Mouse (Mus musculus): Measurements from ENCODE around the gene Gm20458. TPM values are rescaled to one million over a fixed set of nuclear protein-coding genes. Genes with fewer than 3 reads are reported as not detected.

Gm20458 gene
- polyA plus RNA-seq, 1 experiment from 2014 or later: 7.7 TPM

DNA sequence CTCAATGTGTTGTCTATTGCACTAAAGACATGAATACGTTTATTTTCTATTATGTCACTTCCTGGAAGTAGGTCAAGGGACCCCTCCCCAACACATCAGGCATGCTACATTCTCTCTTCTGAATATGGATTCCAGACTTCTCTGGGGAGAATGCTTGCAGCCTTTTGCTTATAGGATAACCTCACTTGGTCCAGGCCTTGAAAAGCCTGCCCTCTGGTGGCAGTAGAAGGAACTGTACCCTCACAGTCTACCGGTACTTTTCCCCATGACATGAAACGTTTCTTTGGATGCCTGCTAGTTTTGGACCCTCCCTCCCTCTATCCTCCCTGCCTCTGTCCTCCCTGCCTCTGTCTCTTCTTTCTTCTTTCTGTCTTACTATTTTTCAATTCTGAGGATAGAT is 70.4 kb downstream of the Gm20458 start:
- ATAC-seq (replicated peaks; ENCODE audit: low FRiP score): 0 out of 2 replicates have a peak, but pooled peaks have one; percentile 33
- Histone ChIP-seq H3K27ac (no peak overlapping the region), H3K4me2 (no peak overlapping the region), H3K27me3 (no peaks in the 10 kb centered on the region), H3K9ac (no peak overlapping the region), H3K9me3 (replicated peaks) (no peaks in the 10 kb centered on the region), H3K36me3 (no peaks in the 10 kb centered on the region), H3K4me3 (replicated peaks) (no peak overlapping the region), H3K4me1 (no peaks in the 10 kb centered on the region)
- WGBS: 7% methylated on average over 3 of the region's 3 CpGs

DNA sequence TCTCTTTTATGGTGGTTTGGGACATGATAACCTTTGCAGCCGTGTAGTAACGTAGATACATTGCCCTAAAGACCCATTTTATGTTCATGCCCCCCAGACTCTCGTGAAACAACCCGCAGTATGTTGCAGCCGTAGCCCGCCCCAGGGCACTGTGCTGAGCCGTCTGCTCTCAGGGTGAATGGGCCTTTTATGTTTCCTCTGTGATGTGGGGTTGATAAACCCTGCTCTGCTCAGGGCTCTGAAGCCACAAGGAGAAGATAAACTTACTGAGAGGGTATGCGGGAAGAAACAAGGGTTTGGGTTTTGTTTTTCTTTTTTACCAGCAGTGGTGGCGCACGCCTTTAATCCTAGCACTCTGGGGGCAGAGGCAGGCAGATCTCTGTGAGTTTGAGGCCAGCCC is 73.5 kb downstream of the Gm20458 start:
- H3K27ac ChIP-seq: no peak overlapping the region
- H3K9me3 ChIP-seq (replicated peaks): no peaks in the 10 kb centered on the region
- 67% methylated on average over 10 of the region's 10 CpGs for WGBS
- no peak overlapping the region for H3K9ac ChIP-seq
- ATAC-seq (replicated peaks; ENCODE audit: low FRiP score): no peak
- H3K27me3 ChIP-seq: no peaks in the 10 kb centered on the region
- no peaks in the 10 kb centered on the region for H3K36me3 ChIP-seq
- H3K4me2 ChIP-seq: no peak overlapping the region
- no peak overlapping the region for H3K4me3 ChIP-seq (replicated peaks)
- no peaks in the 10 kb centered on the region for H3K4me1 ChIP-seq

DNA sequence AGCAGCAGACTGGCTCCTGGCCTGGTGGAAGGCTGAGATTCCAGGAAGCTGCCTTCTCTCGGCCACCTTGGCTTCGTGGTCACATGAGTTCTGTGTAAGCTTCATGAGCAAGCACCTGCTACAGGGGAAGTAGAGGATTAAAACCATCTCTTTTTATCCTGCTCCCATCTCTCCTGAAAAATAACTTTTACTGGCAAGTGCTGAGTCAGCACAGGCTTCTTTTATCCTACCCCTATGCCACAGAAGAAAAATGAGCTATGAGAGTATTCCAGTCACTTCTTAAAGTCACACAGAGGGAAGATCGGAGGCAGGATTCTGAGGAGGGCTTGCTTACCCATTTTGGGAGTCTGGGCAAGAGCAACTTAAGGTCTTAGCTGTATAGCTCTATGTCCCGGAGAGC is 76.2 kb downstream of the Gm20458 start:
- no peak overlapping the region for H3K4me2 ChIP-seq
- H3K36me3 ChIP-seq: no peaks in the 10 kb centered on the region
- H3K27ac ChIP-seq: no peak overlapping the region
- no peak overlapping the region for H3K9ac ChIP-seq
- H3K4me1 ChIP-seq: peaks cover 9% of the 10 kb centered on the region
- no peaks in the 10 kb centered on the region for H3K9me3 ChIP-seq (replicated peaks)
- no peak for ATAC-seq (replicated peaks; ENCODE audit: low FRiP score)
- 79% methylated on average over 4 of the region's 4 CpGs for WGBS
- H3K4me3 ChIP-seq (replicated peaks): no peak overlapping the region
- H3K27me3 ChIP-seq: no peaks in the 10 kb centered on the region

Other genes with a start within 250 kb of the Gm20458 start
- gene Wfdc15b, start 239.3 kb upstream of the Gm20458 start, polyA plus RNA-seq (2015; fragmentation: Nextera tagmentation; extraction: Ambion mirVana): 70.1 and 91.1 TPM in 2 replicates
- gene Svs2, start 222.5 kb upstream of the Gm20458 start, polyA plus RNA-seq (2015; fragmentation: Nextera tagmentation; extraction: Ambion mirVana): not detected in 2 replicates
- not detected in 2 replicates for gene Svs3b, start 204.3 kb upstream of the Gm20458 start, polyA plus RNA-seq (2015; fragmentation: Nextera tagmentation; extraction: Ambion mirVana)
- not detected in 2 replicates for gene Svs4, start 182.5 kb upstream of the Gm20458 start, polyA plus RNA-seq (2015; fragmentation: Nextera tagmentation; extraction: Ambion mirVana)
- gene Svs3a, start 171.7 kb upstream of the Gm20458 start, polyA plus RNA-seq (2015; fragmentation: Nextera tagmentation; extraction: Ambion mirVana): not detected in 2 replicates
- gene Svs6, start 144.2 kb upstream of the Gm20458 start, polyA plus RNA-seq (2015; fragmentation: Nextera tagmentation; extraction: Ambion mirVana): not detected in 2 replicates
- not detected in 2 replicates for gene Svs5, start 128.2 kb upstream of the Gm20458 start, polyA plus RNA-seq (2015; fragmentation: Nextera tagmentation; extraction: Ambion mirVana)
- 2.4 and 2.7 TPM in 2 replicates for gene Slpi, start 71.9 kb upstream of the Gm20458 start, polyA plus RNA-seq (2015; fragmentation: Nextera tagmentation; extraction: Ambion mirVana)
- 0.05 and 0.08 TPM in 2 replicates for gene Rbpjl, start 57.8 kb upstream of the Gm20458 start, polyA plus RNA-seq (2015; fragmentation: Nextera tagmentation; extraction: Ambion mirVana)
- 1.1 and 2.4 TPM in 2 replicates for gene Matn4, start 55.8 kb upstream of the Gm20458 start, polyA plus RNA-seq (2015; fragmentation: Nextera tagmentation; extraction: Ambion mirVana)
- gene Sdc4, start 17.1 kb upstream of the Gm20458 start, polyA plus RNA-seq (2015; fragmentation: Nextera tagmentation; extraction: Ambion mirVana): 149 and 161 TPM in 2 replicates
- gene Sys1, start 4.0 kb upstream of the Gm20458 start, polyA plus RNA-seq (2015; fragmentation: Nextera tagmentation; extraction: Ambion mirVana): 59.2 and 64.2 TPM in 2 replicates
- gene Trp53tg5, start 12.8 kb downstream of the Gm20458 start, polyA plus RNA-seq (2015; fragmentation: Nextera tagmentation; extraction: Ambion mirVana): not detected in 2 replicates
- gene Dbndd2, start 25.1 kb downstream of the Gm20458 start, polyA plus RNA-seq (2015; fragmentation: Nextera tagmentation; extraction: Ambion mirVana): 13.0 and 14.0 TPM in 2 replicates
- 65.1 and 69.6 TPM in 2 replicates for gene Pigt, start 36.6 kb downstream of the Gm20458 start, polyA plus RNA-seq (2015; fragmentation: Nextera tagmentation; extraction: Ambion mirVana)
- gene Wfdc2, start 101.4 kb downstream of the Gm20458 start, polyA plus RNA-seq (2015; fragmentation: Nextera tagmentation; extraction: Ambion mirVana): 329 and 368 TPM in 2 replicates
- not detected in 2 replicates for gene Spint3, start 112.5 kb downstream of the Gm20458 start, polyA plus RNA-seq (2015; fragmentation: Nextera tagmentation; extraction: Ambion mirVana)
- 0.34 TPM in 1 of 2 replicates, not detected in the other for gene Wfdc6a, start 124.5 kb downstream of the Gm20458 start, polyA plus RNA-seq (2015; fragmentation: Nextera tagmentation; extraction: Ambion mirVana)
- not detected in 2 replicates for gene Eppin, start 132.6 kb downstream of the Gm20458 start, polyA plus RNA-seq (2015; fragmentation: Nextera tagmentation; extraction: Ambion mirVana)
- not detected in 2 replicates for gene Wfdc6b, start 152.6 kb downstream of the Gm20458 start, polyA plus RNA-seq (2015; fragmentation: Nextera tagmentation; extraction: Ambion mirVana)
- gene Wfdc8, start 152.7 kb downstream of the Gm20458 start, polyA plus RNA-seq (2015; fragmentation: Nextera tagmentation; extraction: Ambion mirVana): not detected in 2 replicates
- gene Wfdc16, start 177.8 kb downstream of the Gm20458 start, polyA plus RNA-seq (2015; fragmentation: Nextera tagmentation; extraction: Ambion mirVana): not detected in 2 replicates
- gene Wfdc10, start 195.1 kb downstream of the Gm20458 start, polyA plus RNA-seq (2015; fragmentation: Nextera tagmentation; extraction: Ambion mirVana): 0.41 TPM in 1 of 2 replicates, not detected in the other
- gene Wfdc9, start 195.6 kb downstream of the Gm20458 start, polyA plus RNA-seq (2015; fragmentation: Nextera tagmentation; extraction: Ambion mirVana): not detected in 2 replicates
- gene Wfdc11, start 213.1 kb downstream of the Gm20458 start, polyA plus RNA-seq (2015; fragmentation: Nextera tagmentation; extraction: Ambion mirVana): not detected in 2 replicates
- gene Wfdc13, start 224.1 kb downstream of the Gm20458 start, polyA plus RNA-seq (2015; fragmentation: Nextera tagmentation; extraction: Ambion mirVana): 0.43 and 0.57 TPM in 2 replicates
- 0.65 and 0.76 TPM in 2 replicates for gene Spint4, start 237.5 kb downstream of the Gm20458 start, polyA plus RNA-seq (2015; fragmentation: Nextera tagmentation; extraction: Ambion mirVana)